Mouse (Mus musculus) mouse trophoblast stem cell (cell line): Measurements from ENCODE around the gene Ern1.

Experiments used
- in situ Hi-C, 2 experiments: fragments of 300-500 bp; cut with MseI, MboI; formaldehyde crosslinking; loops; 2 replicates in 1 of 2; 3 replicates in 1 of 2; pipeline ENCODE4 v1.15.1; 2025

Ern1 gene

DNA sequence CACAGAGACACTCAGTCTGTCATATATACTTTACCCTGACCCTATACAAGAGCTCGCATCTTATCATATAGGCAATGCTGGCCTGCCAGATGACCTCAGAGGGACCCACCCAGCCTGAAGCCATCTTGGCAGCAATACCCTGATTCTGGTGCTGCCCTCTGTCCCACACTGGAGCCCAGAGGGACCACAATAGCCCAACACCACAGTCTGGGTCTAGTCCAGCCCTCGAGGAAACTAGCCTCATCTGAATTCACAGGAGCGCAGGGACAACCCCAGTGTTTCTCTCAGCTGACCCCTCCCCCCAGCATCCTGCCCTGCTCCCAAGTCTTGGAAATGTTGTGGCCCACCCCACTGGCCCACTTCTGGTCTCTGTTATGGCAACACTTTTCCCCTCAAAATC is 136.4 kb downstream of the Ern1 start:
- in situ Hi-C loops, result no loop called here

DNA sequence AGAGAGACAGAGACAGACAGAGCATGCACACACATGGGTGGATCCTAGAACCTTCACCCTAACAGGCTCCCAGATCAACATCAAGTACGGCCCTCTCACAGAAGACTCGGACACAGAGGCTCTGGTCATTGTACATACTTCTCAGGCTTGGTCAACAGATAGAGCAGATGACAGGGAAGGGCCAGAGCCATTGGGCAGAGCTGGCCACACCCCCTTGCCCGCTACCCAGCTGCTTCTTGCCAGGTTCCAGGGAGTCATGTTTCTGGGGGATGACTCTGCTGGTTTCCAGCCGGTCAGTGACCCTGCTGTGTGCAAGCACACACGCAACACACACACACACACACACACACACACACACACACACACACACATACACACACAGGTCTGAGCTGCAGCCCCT is 136.8 kb downstream of the Ern1 start:
- in situ Hi-C loops, result no loop called here

DNA sequence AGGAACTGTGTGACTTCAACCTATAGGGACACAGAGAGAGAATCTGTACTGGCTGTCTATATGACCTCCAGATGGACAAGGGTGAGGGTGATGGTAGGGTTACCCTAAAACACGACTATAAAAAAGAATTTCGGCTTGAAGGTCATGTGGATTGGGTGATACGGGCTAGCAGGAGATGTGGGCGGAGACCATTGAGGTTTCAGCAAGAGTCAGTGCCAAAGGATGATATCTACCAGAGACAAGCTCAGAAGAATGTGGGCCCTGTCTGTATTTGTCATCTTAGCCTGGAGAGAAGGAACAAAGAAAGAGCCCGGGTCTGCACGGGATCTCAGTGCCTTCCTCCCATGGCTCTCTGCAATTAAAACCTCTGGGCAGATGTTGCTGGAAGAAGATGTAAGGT is 137.9 kb downstream of the Ern1 start:
- in situ Hi-C loops, result no loop called here

DNA sequence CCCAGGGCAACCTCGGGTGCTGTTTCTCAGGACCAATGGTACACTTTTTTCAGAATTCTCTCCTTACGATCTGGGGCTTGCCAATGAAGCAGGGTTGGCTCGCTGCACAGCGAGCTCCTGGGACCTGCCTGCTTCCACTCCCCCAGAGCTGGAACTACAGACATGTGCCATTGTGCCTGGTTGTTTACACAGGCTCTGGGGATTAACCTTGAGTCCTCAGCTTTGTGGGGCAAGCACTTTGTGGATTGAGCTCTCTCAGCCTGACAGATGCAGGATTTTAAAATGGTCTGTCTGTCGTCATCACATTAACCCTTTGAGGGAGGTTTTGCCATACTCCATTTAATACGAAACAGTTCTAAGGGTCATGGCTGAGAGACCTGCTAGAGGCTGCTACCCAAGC is 142.7 kb downstream of the Ern1 start:
- in situ Hi-C loops, result no loop called here
